Mouse (Mus musculus): Measurements from ENCODE around the gene Ccno. TPM values are rescaled to one million over a fixed set of nuclear protein-coding genes. Genes with fewer than 3 reads are reported as not detected.
"Not testable (repeated sequence)": the region's sequence is repeated elsewhere in the genome, so short reads cannot be mapped to it uniquely, and the experiment has no call there.

Ccno gene
- polyA plus RNA-seq, 1 experiment from 2014 or later: 0.32 TPM

DNA sequence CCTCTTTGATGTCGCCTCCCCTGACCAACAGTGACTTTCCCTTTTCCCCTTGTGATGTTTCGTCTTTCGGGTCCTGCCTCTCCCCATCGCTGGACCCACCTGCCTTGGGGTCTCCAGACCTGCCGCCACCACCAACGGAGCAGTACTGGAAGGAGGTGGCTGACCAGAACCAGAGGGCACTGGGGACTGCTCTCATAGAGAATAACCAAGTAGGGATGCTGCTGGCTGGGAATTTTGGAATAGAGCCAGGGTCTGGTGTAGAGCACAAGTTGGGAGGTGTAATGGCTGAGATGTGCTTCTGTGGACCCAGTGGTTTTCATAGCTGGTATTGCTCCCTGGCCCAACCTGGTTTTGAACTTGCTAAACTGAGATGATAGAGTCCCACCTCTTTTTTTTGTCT, 9.8 kb downstream of the Ccno start:
- ATAC-seq: no peak
- Histone ChIP-seq H3K27me3 (replicated peaks; ENCODE audit: control insufficient read depth, insufficient read depth, low read length) (peaks cover 53% of the 10 kb centered on the region), H3K9ac (ENCODE audit: low read depth, low read length) (no peak overlapping the region), H3K4me2 (ENCODE audit: low read depth, low read length) (no peak overlapping the region), H3K4me1 (ENCODE audit: control insufficient read depth, insufficient read depth, low read length) (peaks cover 18% of the 10 kb centered on the region), H3K36me3 (ENCODE audit: control insufficient read depth, insufficient read depth, low read length) (no peaks in the 10 kb centered on the region), H3K27ac (ENCODE audit: low read length) (no peak overlapping the region), H3K4me3 (ENCODE audit: low read length) (no peak overlapping the region), H3K9me3 (ENCODE audit: control insufficient read depth, low read length) (no peaks in the 10 kb centered on the region)
- WGBS: 65% methylated on average over 6 of the region's 6 CpGs

GRCm38 (mm10) chr13:112998427-112999201, 11.0 kb downstream of the Ccno start:
- peak; percentile 21; the same call in 1 of the 2 replicates for ATAC-seq
- peaks cover 14% of the 10 kb centered on the region for H3K4me1 ChIP-seq (ENCODE audit: control insufficient read depth, insufficient read depth, low read length)
- H3K9me3 ChIP-seq (ENCODE audit: control insufficient read depth, low read length): no peaks in the 10 kb centered on the region
- peak overlapping the region; percentile 52 for H3K4me3 ChIP-seq (ENCODE audit: low read length)
- H3K36me3 ChIP-seq (ENCODE audit: control insufficient read depth, insufficient read depth, low read length): no peaks in the 10 kb centered on the region
- peaks cover 43% of the 10 kb centered on the region for H3K27me3 ChIP-seq (replicated peaks; ENCODE audit: control insufficient read depth, insufficient read depth, low read length)
- peak overlapping the region; percentile 87 for H3K4me2 ChIP-seq (ENCODE audit: low read depth, low read length)
- WGBS: under 1% methylated on average over 46 of the region's 46 CpGs
- no peak overlapping the region for H3K27ac ChIP-seq (ENCODE audit: low read length)
- peak overlapping the region; percentile 56 for H3K9ac ChIP-seq (ENCODE audit: low read depth, low read length)

- 62% methylated on average over 3 of the region's 3 CpGs for WGBS
- Histone ChIP-seq H3K27ac (ENCODE audit: low read length) (no peak overlapping the region), H3K9ac (ENCODE audit: low read depth, low read length) (no peak overlapping the region), H3K4me3 (ENCODE audit: low read length) (no peak overlapping the region), H3K27me3 (replicated peaks; ENCODE audit: control insufficient read depth, insufficient read depth, low read length) (peaks cover 28% of the 10 kb centered on the region), H3K4me1 (ENCODE audit: control insufficient read depth, insufficient read depth, low read length) (peaks cover 8% of the 10 kb centered on the region), H3K9me3 (ENCODE audit: control insufficient read depth, low read length) (no peaks in the 10 kb centered on the region), H3K36me3 (ENCODE audit: control insufficient read depth, insufficient read depth, low read length) (no peaks in the 10 kb centered on the region), H3K4me2 (ENCODE audit: low read depth, low read length) (no peak overlapping the region)
- peak; percentile 4; the same call in 1 of the 2 replicates for ATAC-seq
These were observed 12.5 kb downstream of the Ccno start for GRCm38 (mm10) chr13:113000090-113000489.

DNA sequence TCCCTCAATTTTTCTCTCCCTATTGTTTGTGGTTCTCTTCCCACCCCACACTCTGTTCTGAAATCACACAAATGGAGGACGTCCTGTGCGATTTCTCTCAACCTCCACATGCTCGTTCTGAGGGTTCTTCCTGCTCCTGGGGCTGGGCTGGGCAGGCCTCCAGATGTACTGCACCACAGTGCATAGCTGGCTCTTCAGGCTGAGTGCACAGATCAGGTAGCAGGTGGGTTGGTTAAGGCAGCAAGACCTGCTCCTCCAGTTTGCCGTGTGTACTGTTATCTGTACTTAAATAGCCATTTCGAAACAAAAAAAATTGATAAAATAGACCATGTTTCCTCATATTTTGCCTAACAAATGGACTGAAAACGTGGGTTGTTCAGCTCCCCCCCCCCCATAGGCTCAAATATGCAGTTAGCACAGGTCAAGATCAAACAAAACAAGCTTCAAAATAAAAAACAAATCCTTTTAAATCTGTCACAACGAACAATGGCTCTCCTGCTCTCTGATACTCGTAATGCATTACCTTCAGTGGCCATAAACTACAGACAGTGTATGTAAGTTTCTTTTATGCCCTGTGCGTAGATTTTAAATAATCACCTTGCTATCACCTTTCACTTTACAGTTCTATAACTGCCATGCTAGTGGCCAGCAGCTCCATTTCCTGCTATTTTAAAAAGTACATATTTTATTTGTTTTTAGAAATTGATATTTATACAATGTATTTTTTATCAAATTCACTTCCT, 13.1 kb downstream of the Ccno start:
- H3K36me3 ChIP-seq (ENCODE audit: control insufficient read depth, insufficient read depth, low read length): no peaks in the 10 kb centered on the region
- WGBS: 45% methylated on average over 9 of the region's 9 CpGs
- no peak overlapping the region for H3K27ac ChIP-seq (ENCODE audit: low read length)
- peak overlapping the region; percentile 25; the same call in 1 of the 2 replicates for H3K4me2 ChIP-seq (ENCODE audit: low read depth, low read length)
- H3K4me3 ChIP-seq (ENCODE audit: low read length): no peak overlapping the region
- peaks cover 24% of the 10 kb centered on the region for H3K27me3 ChIP-seq (replicated peaks; ENCODE audit: control insufficient read depth, insufficient read depth, low read length)
- peak; percentile 99 for ATAC-seq
- peaks cover 8% of the 10 kb centered on the region for H3K4me1 ChIP-seq (ENCODE audit: control insufficient read depth, insufficient read depth, low read length)
- H3K9ac ChIP-seq (ENCODE audit: low read depth, low read length): no peak overlapping the region
- no peaks in the 10 kb centered on the region for H3K9me3 ChIP-seq (ENCODE audit: control insufficient read depth, low read length)

GRCm38 (mm10) chr13:113012683-113013082, 25.1 kb downstream of the Ccno start:
- Histone ChIP-seq H3K36me3 (ENCODE audit: control insufficient read depth, insufficient read depth, low read length) (no peaks in the 10 kb centered on the region), H3K27me3 (replicated peaks; ENCODE audit: control insufficient read depth, insufficient read depth, low read length) (no peaks in the 10 kb centered on the region), H3K4me3 (ENCODE audit: low read length) (no peak overlapping the region), H3K4me1 (ENCODE audit: control insufficient read depth, insufficient read depth, low read length) (no peaks in the 10 kb centered on the region), H3K4me2 (ENCODE audit: low read depth, low read length) (no peak overlapping the region; the same call in 1 of the 2 replicates), H3K27ac (ENCODE audit: low read length) (no peak overlapping the region), H3K9me3 (ENCODE audit: control insufficient read depth, low read length) (no peaks in the 10 kb centered on the region), H3K9ac (ENCODE audit: low read depth, low read length) (no peak overlapping the region)
- no peak for ATAC-seq
- 79% methylated on average over 6 of the region's 6 CpGs for WGBS

- WGBS: 42% methylated on average over 19 of the region's 20 CpGs
- H3K4me1 ChIP-seq (ENCODE audit: control insufficient read depth, insufficient read depth, low read length); H3K9me3 ChIP-seq (ENCODE audit: control insufficient read depth, low read length); ATAC-seq; H3K27ac ChIP-seq (ENCODE audit: low read length); H3K27me3 ChIP-seq (replicated peaks; ENCODE audit: control insufficient read depth, insufficient read depth, low read length); H3K9ac ChIP-seq (ENCODE audit: low read depth, low read length); H3K36me3 ChIP-seq (ENCODE audit: control insufficient read depth, insufficient read depth, low read length): not testable (repeated sequence)
- peak overlapping the region; percentile 33 for H3K4me3 ChIP-seq (ENCODE audit: low read length)
- H3K4me2 ChIP-seq (ENCODE audit: low read depth, low read length): peak overlapping the region; percentile 40
These were observed 25.8 kb downstream of the Ccno start for GRCm38 (mm10) chr13:113013174-113013953.

- no peaks in the 10 kb centered on the region for H3K36me3 ChIP-seq (ENCODE audit: control insufficient read depth, insufficient read depth, low read length)
- H3K4me1 ChIP-seq (ENCODE audit: control insufficient read depth, insufficient read depth, low read length): 0 out of 2 replicates have a peak, but pooled peaks cover 4% of the 10 kb centered on the region
- H3K27me3 ChIP-seq (replicated peaks; ENCODE audit: control insufficient read depth, insufficient read depth, low read length): no peaks in the 10 kb centered on the region
- no peak for ATAC-seq
- no peaks in the 10 kb centered on the region for H3K9me3 ChIP-seq (ENCODE audit: control insufficient read depth, low read length)
- WGBS: 84% methylated on average over 2 of the region's 2 CpGs
- H3K27ac ChIP-seq (ENCODE audit: low read length): no peak overlapping the region
- no peak overlapping the region for H3K9ac ChIP-seq (ENCODE audit: low read depth, low read length)
- H3K4me3 ChIP-seq (ENCODE audit: low read length): no peak overlapping the region
- H3K4me2 ChIP-seq (ENCODE audit: low read depth, low read length): no peak overlapping the region
These were observed 33.9 kb downstream of the Ccno start for GRCm38 (mm10) chr13:113021521-113021920.

DNA sequence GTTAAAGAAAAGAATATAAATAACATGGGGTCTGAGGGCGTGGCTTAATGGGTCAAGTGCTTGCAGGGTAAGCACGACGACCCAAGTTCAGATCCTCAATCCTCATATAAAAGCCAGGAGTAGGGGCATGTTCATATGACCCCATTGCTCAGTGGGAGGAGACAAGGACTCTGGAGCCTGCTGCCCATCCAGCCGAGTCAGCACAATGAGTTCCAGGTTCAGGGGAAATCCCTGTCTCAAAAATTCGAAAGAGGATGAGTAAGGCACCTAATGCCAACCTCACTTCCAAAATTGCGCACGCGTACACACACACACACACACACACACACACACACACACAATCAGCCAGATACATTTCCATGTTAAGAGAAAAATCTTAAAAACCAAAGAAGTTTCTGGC, 34.9 kb downstream of the Ccno start:
- no peak overlapping the region for H3K27ac ChIP-seq (ENCODE audit: low read length)
- H3K4me1 ChIP-seq (ENCODE audit: control insufficient read depth, insufficient read depth, low read length): 0 out of 2 replicates have a peak, but pooled peaks cover 4% of the 10 kb centered on the region
- H3K27me3 ChIP-seq (replicated peaks; ENCODE audit: control insufficient read depth, insufficient read depth, low read length): no peaks in the 10 kb centered on the region
- no peak overlapping the region for H3K4me3 ChIP-seq (ENCODE audit: low read length)
- H3K36me3 ChIP-seq (ENCODE audit: control insufficient read depth, insufficient read depth, low read length): no peaks in the 10 kb centered on the region
- no peak overlapping the region for H3K9ac ChIP-seq (ENCODE audit: low read depth, low read length)
- no peaks in the 10 kb centered on the region for H3K9me3 ChIP-seq (ENCODE audit: control insufficient read depth, low read length)
- ATAC-seq: peak; percentile 56
- WGBS: 73% methylated on average over 8 of the region's 8 CpGs
- H3K4me2 ChIP-seq (ENCODE audit: low read depth, low read length): no peak overlapping the region
